Mouse (Mus musculus): Measurements from ENCODE around the gene Tarm1. TPM values are rescaled to one million over a fixed set of nuclear protein-coding genes. Genes with fewer than 3 reads are reported as not detected.
A peak's percentile ranks its signal among the peaks of the same experiment; 100 is the strongest.

Tarm1 gene
- total RNA-seq, 2 experiments from 2014 or later: 0.28 TPM; not detected in 1

GRCm38 (mm10) chr7:3453486-3454183, 48.8 kb downstream of the Tarm1 start:
- TF ChIP-seq CTCF (IDR thresholded peaks at IDR 0.05): peak; percentile 19
- no peak for DNase-seq (ENCODE audit: extremely low spot score in 1 of 2, low spot score in 2 of 2)
- intact Hi-C loops (cut with DNase I): loop anchor here (5.0 kb wide), 1 partner anchor 61 kb away; the partner anchor contains the start of gene Cacng8
- H3K27ac ChIP-seq: no peak overlapping the region
- no peak overlapping the region for H3K4me3 ChIP-seq

DNA sequence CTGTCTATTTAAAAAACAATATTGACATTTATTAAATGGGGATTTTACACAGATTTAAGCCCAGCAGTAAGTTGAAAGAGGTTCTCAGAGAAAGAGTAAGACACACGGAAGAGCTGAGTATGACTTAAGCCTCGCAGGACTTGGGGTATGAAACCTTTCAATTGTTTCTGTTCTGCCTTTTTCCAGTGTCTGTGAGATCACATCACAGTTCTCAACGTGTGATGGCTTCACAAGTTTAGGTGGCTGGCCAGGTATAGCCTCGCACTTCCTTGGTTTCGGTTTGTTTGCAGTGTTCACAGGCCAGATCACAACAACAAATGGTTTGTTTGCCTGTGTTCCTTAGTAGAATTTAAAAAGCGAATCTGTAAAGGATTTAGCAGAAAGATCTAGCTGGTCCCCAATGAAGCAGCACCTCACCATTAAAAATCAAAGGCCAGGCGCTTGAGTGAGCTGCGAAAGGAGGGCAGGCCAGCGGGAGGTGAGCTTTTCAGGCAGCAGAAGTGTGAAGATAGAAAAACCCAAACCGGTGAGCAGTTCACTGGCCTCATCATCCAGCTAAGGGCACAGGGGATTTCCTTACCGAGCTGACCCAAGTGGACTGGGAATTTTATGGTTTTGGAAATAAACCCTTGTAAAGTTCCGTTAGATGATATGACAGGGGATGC, 49.5 kb downstream of the Tarm1 start:
- TF ChIP-seq CTCF (IDR thresholded peaks at IDR 0.05): no peak
- DNase-seq (ENCODE audit: extremely low spot score in 1 of 2, low spot score in 2 of 2): no peak
- intact Hi-C loops (cut with DNase I): loop anchor here (5.0 kb wide), 1 partner anchor 61 kb away; the partner anchor contains the start of gene Cacng8
- H3K4me3 ChIP-seq: no peak overlapping the region
- H3K27ac ChIP-seq: no peak overlapping the region

- intact Hi-C loops (cut with DNase I): loop anchor here (5.0 kb wide), 1 partner anchor 59 kb away; the partner anchor contains the start of gene Cacng8
- Histone ChIP-seq H3K4me3 (no peak overlapping the region), H3K27ac (no peak overlapping the region)
- TF ChIP-seq CTCF (IDR thresholded peaks at IDR 0.05): no peak
- DNase-seq (ENCODE audit: extremely low spot score in 1 of 2, low spot score in 2 of 2): no peak
Measured at GRCm38 (mm10) chr7:3451161-3451560, 51.3 kb downstream of the Tarm1 start.

- DNase-seq (ENCODE audit: extremely low spot score in 1 of 2, low spot score in 2 of 2): no peak
- intact Hi-C loops (cut with DNase I): loop anchor here (5.0 kb wide), 1 partner anchor 58 kb away; the partner anchor contains the start of gene Cacng8
- H3K27ac ChIP-seq: no peak overlapping the region
- no peak overlapping the region for H3K4me3 ChIP-seq
- no peak for TF ChIP-seq CTCF (IDR thresholded peaks at IDR 0.05)
Measured at GRCm38 (mm10) chr7:3450671-3451070, 51.8 kb downstream of the Tarm1 start.

DNA sequence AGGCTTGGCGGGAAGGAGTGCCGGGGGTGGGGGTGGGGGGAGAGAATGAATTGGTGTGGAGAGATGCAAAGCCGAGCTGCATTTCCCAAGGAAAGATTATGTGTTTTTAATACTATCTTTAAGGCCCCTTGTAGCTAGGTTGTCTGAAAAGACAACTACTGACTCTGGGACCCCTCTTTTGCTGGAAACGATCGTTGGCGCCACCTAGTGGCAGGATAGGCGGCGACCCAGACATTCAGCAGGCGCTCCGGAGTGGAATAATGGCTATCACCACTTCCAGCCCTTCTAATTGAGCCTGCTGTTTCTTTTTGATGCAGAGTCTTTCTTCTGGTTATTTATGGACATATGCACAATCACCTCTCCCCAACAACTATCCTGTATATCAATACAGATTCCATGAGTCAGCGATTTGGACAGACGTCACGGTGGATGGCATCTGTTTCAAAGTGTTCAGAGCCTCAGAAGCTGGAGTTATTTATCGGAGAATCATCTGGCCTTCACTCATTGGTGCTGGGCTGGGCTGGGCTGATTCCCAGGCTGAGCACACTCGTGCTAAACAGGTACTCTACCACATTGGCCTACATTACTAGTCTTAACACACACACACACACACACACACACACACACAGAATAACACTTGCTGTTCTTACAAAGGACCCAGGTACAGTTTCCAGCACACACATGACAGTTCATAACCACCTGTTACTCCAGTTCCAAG, 53.5 kb downstream of the Tarm1 start:
- no peak overlapping the region for H3K27ac ChIP-seq

GRCm38 (mm10) chr7:3447026-3447425, 55.4 kb downstream of the Tarm1 start:
- H3K27ac ChIP-seq: no peak overlapping the region
- TF ChIP-seq CTCF (IDR thresholded peaks at IDR 0.05): no peak
- no peak overlapping the region for H3K4me3 ChIP-seq
- no peak for DNase-seq (ENCODE audit: extremely low spot score in 1 of 2, low spot score in 2 of 2)
- intact Hi-C loops (cut with DNase I): no loop called here

More for the DNA sequence above, 53.5 kb downstream of the Tarm1 start:
- DNase-seq (ENCODE audit: extremely low spot score in 1 of 2, low spot score in 2 of 2): peak; percentile 79 to 84
- intact Hi-C loops (cut with DNase I): loop anchor here (1.0 kb wide), 2 partner anchors 119 to 227 kb away; no protein-coding TSS in a partner anchor
- no peak overlapping the region for H3K4me3 ChIP-seq
- peak; percentile 93 for TF ChIP-seq CTCF (IDR thresholded peaks at IDR 0.05)

DNA sequence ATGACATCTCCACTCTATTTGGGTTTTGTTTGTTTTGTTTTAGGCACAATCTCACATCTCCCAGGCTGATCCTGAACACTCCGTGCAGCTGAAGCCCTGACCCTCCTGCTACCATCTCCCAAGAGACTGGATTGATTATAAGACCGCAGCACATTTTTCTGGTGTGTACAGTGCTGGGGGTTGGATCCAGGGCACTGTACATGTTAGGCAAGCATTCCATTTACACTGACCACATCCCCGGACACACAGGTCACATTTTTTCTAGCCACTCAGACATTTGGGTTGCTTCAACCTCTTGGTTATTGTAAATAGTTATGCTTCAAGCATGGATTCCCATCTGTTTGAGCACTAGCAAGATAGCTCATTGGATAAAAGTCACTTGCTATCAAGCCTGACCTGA, 55.8 kb downstream of the Tarm1 start:
- Histone ChIP-seq H3K4me3 (no peak overlapping the region), H3K27ac (no peak overlapping the region)
- intact Hi-C loops (cut with DNase I): no loop called here
- DNase-seq (ENCODE audit: extremely low spot score in 1 of 2, low spot score in 2 of 2): no peak
- TF ChIP-seq CTCF (IDR thresholded peaks at IDR 0.05): no peak

DNA sequence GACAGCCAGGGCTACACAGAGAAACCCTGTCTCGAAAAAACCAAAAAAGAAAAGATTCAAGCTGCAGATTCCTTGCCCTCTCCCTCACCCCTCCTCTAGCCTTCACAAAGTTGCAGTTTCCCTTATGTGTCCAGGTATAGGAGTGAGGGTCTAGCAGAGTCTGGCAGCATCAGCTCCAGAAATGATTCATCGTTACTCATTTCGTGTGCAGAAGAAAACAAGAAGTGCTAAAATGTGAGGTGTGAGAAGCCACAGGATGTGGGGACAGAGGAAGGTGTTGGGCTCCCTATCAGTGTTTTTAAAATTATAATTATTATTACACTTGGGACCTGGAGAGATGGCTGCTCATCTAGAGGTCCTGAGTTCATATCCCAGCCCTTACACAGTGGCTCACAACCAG, 57.7 kb downstream of the Tarm1 start:
- H3K4me3 ChIP-seq: no peak overlapping the region
- no peak overlapping the region for H3K27ac ChIP-seq
- TF ChIP-seq CTCF (IDR thresholded peaks at IDR 0.05): no peak
- intact Hi-C loops (cut with DNase I): no loop called here
- no peak for DNase-seq (ENCODE audit: extremely low spot score in 1 of 2, low spot score in 2 of 2)

DNA sequence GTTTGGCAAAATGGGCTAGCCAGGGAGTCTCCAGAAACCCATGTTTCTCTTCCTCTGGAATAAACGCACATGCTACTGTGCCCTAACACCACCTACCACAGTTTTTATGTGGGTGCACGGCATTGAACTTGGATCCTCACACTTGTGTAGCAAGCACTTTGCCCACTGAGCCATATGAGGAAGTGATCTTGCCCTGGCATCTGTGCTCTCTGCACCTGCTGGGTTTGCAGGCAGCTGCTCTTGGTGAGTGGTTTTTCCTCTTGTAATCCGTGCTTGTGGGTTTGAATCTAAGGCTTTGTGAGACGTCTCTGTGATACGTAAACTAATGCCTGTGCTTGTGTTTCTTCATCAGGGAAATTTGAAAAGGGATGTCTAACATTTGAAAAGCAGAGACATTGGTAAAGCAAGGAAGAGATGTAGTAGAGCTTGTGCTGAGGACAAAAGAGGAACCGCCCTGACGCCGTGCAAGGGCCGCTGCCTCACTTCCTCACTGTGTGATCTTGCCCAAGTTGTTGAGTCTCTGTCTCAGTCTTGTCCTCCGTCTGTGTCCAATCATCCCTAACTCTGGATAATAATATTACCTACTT, 59.9 kb downstream of the Tarm1 start:
- intact Hi-C loops (cut with DNase I): no loop called here
- H3K4me3 ChIP-seq: no peak overlapping the region
- DNase-seq (ENCODE audit: extremely low spot score in 1 of 2, low spot score in 2 of 2): no peak
- no peak overlapping the region for H3K27ac ChIP-seq
- no peak for TF ChIP-seq CTCF (IDR thresholded peaks at IDR 0.05)

GRCm38 (mm10) chr7:3440526-3440925, 61.9 kb downstream of the Tarm1 start:
- Histone ChIP-seq H3K27ac (no peak overlapping the region), H3K4me3 (no peak overlapping the region)
- DNase-seq (ENCODE audit: extremely low spot score in 1 of 2, low spot score in 2 of 2): no peak
- TF ChIP-seq CTCF (IDR thresholded peaks at IDR 0.05): no peak
- intact Hi-C loops (cut with DNase I): no loop called here

- peak; percentile 1; the same call in 1 of the 2 replicates for TF ChIP-seq CTCF (IDR thresholded peaks at IDR 0.05)
- Histone ChIP-seq H3K4me3 (no peak overlapping the region), H3K27ac (no peak overlapping the region)
- DNase-seq (ENCODE audit: extremely low spot score in 1 of 2, low spot score in 2 of 2): no peak
- intact Hi-C loops (cut with DNase I): no loop called here
Measured at GRCm38 (mm10) chr7:3439984-3440383, 62.4 kb downstream of the Tarm1 start.
